In the genomic region with DNA sequence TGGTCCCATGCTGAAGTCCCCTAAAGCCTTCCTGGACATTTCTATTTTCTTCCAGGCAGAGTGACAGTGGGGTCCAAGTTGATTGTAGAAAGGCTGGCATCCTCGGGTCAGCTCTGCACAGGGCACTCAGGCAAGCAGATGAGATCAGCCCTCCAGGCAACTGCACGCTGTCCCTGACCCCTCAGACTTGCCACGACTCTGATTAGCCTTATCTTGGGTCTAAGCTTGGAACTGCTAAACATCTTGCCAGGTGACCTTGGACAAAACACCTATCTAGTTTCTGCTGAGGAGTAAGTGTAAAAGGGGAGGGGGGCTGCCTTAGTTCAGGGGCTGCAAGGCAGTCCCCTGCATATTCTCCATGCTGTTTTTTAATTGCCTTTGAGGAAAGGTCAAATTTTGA, we compare ENCODE assay signal across 24 mouse cellular contexts. TPM values are rescaled to one million over a fixed set of nuclear protein-coding genes. Genes with fewer than 3 reads are reported as not detected.
"Had no signal": no experiment of that assay in that cellular context is flagged by ENCODE, and none has a peak within 500 bp of the region (broad histone marks: within the 10 kb centered on the region; RNA-seq: fewer than 3 reads in every experiment).

No protein-coding gene starts in this region.

- H3K36me3 ChIP-seq: embryonic facial prominence, embryonic 10.5 days; embryonic facial prominence, embryonic 12.5 days; embryonic facial prominence, embryonic 13.5 days; embryonic facial prominence, embryonic 15.5 days; forebrain, embryonic 10.5 days; forebrain, embryonic 12.5 days; forebrain, embryonic 15.5 days had no signal

- DNase-seq: cerebellum, postnatal 14 days; cerebellum, postnatal 25 days; cerebellum, postnatal 36 days; embryo, embryonic 11 days; forebrain, postnatal 0 days; gastrocnemius, adult 2 months; gastrocnemius, postnatal 10 days; gastrocnemius, postnatal 14 days; gastrocnemius, postnatal 25 days; gastrocnemius, postnatal 36 days; heart, adult 11 months; heart, adult 18-20 months; heart, adult 2 months had no signal

- H3K4me1 ChIP-seq: forebrain, embryonic 13.5 days; forebrain, embryonic 15.5 days had no signal

- H3K27me3 ChIP-seq: embryonic facial prominence, embryonic 12.5 days; embryonic facial prominence, embryonic 13.5 days; embryonic facial prominence, embryonic 15.5 days; forebrain, embryonic 12.5 days; forebrain, embryonic 13.5 days; forebrain, embryonic 15.5 days had no signal

- H3K27ac ChIP-seq: embryonic facial prominence, embryonic 10.5 days; embryonic facial prominence, embryonic 12.5 days; embryonic facial prominence, embryonic 13.5 days; embryonic facial prominence, embryonic 15.5 days; forebrain, embryonic 10.5 days; forebrain, embryonic 12.5 days; forebrain, embryonic 13.5 days; forebrain, embryonic 15.5 days; gastrocnemius, adult 2 months; heart, adult 2 months; heart, embryonic 13.5 days had no signal

- H3K4me3 ChIP-seq: embryonic facial prominence, embryonic 10.5 days; embryonic facial prominence, embryonic 12.5 days; embryonic facial prominence, embryonic 13.5 days; embryonic facial prominence, embryonic 15.5 days; erythroblast, embryonic 14.5 days; forebrain, embryonic 10.5 days; forebrain, embryonic 12.5 days; forebrain, embryonic 13.5 days; forebrain, embryonic 15.5 days; gastrocnemius, adult 2 months; heart, adult 2 months; heart, embryonic 12.5 days; heart, embryonic 13.5 days had no signal

RNA-seq across cellular contexts. Expression of gene Cela1, which starts 4.3 kb away (rescaled TPM):
- total RNA-seq: gastrocnemius, adult 2 months; gastrocnemius, postnatal 14 days; gastrocnemius, postnatal 25 days; gastrocnemius, postnatal 36 days had no signal
- polyA plus RNA-seq: forebrain, embryonic 12.5 days had no signal

RNA-seq across cellular contexts. Expression of gene Galnt6, which starts 37.2 kb away (rescaled TPM):
- polyA plus RNA-seq: forebrain, embryonic 10.5 days had no signal
